Mouse (Mus musculus) hindbrain, embryonic 12.5 days (tissue): Measurements from ENCODE around the gene Fam169b. TPM values are rescaled to one million over a fixed set of nuclear protein-coding genes. Genes with fewer than 3 reads are reported as not detected.

ENCODE experiments used
- ATAC-seq: fragments of 200-750 bp; cut with Nextera tagmentation; 2 replicates; pipeline ENCODE4 v1.8.0; 2017; ENCODE audit warnings: moderate TSS enrichment; ENCODE audit not compliant: low FRiP score
- H3K27ac ChIP-seq: fragments of 300-500 bp; sonication (generic); 2 replicates; pipeline ENCODE4 v1.5.1; 2016; ENCODE audit warnings: mild to moderate bottlenecking
- H3K27me3 ChIP-seq: fragments of 300-500 bp; sonication (generic); 2 replicates; pipeline ENCODE4 v1.6.1; 2016; ENCODE audit warnings: mild to moderate bottlenecking
- H3K36me3 ChIP-seq: fragments of 300-500 bp; sonication (generic); 2 replicates; pipeline ENCODE4 v1.6.1; 2016; ENCODE audit warnings: mild to moderate bottlenecking
- H3K4me1 ChIP-seq: fragments of 300-500 bp; sonication (generic); 2 replicates; pipeline ENCODE4 v1.6.1; 2016
- H3K4me2 ChIP-seq: fragments of 300-500 bp; sonication (generic); replicated peaks from 2 replicates; pipeline ENCODE4 v1.6.1; 2016; ENCODE audit warnings: mild to moderate bottlenecking
- H3K4me3 ChIP-seq: fragments of 300-500 bp; sonication (generic); 2 replicates; pipeline ENCODE4 v1.5.1; 2016; ENCODE audit warnings: mild to moderate bottlenecking
- H3K9ac ChIP-seq: fragments of 300-500 bp; sonication (generic); 2 replicates; pipeline ENCODE4 v1.6.1; 2016; ENCODE audit warnings: mild to moderate bottlenecking, moderate library complexity
- H3K9me3 ChIP-seq: fragments of 300-500 bp; sonication (generic); replicated peaks from 2 replicates; pipeline ENCODE4 v1.6.1; 2016; ENCODE audit warnings: mild to moderate bottlenecking
- WGBS: fragments of 180-500 bp; shearing (Covaris S2); methylation state at CpG from one replicate; pipeline ENCODE4 v1.1.7; 2016; 5-methylcytosine and 5-hydroxymethylcytosine counted together
- polyA plus RNA-seq: library from polyadenylated mRNA; unstranded; fragments of >200 nt; fragmentation: Nextera tagmentation; extraction: Ambion mirVana; gene quantifications from 2 replicates; pipeline ENCODE4 v1.2.1, GENCODE M21; 2016

Gene Fam169b
- polyA plus RNA-seq, 1 experiment from 2014 or later, result 0.34 TPM

DNA sequence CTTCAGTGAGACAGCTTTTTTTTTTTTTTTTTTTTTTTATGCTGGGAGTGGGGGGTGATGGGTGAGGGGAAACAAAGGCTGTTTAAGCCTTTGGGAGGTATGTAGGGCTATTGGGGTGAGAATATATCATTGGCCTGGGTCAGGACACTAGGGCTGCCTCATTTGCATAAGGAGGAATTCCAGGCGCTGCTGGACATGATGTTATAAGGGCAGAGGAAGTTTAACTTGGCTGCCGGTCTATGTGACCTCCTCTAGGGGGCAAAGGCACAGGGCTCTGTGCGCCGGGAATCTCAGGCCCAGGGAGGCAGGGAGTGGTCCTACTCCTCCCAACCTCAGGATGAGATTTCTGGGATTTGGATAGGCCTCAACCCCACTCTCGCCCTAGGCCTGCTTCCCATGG lies 70.9 kb downstream of the Fam169b start:
- H3K4me3 ChIP-seq, result no peak overlapping the region
- 49% methylated on average over 5 of the region's 5 CpGs for WGBS
- ATAC-seq, result no peak
- no peaks in the 10 kb centered on the region for H3K9me3 ChIP-seq
- H3K27me3 ChIP-seq, result no peaks in the 10 kb centered on the region
- no peaks in the 10 kb centered on the region for H3K4me1 ChIP-seq
- no peak overlapping the region for H3K4me2 ChIP-seq
- no peak overlapping the region for H3K27ac ChIP-seq
- H3K36me3 ChIP-seq, result no peaks in the 10 kb centered on the region
- no peak overlapping the region for H3K9ac ChIP-seq

DNA sequence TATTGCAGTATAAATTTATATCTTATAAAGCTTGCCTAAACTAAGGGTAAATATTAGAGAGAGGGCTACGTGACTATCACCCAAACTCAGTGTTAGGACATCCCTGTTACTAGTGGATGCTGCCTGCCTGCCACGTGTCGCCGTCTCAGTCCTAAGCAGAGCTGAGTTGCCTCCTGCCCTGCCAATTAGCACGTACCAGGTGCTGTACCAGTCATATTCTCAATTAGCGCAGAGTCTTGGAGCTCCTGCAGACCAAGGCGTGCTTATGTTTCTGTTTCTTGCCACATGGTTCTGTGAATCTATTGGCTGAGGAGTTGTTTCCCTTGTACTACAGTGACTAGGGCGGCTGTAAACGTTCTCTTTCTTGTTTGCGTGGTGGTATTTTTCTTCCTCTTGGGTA lies 72.3 kb downstream of the Fam169b start:
- WGBS, result 88% methylated on average over 10 of the region's 10 CpGs
- Histone ChIP-seq H3K4me2 (no peak overlapping the region), H3K9me3 (no peaks in the 10 kb centered on the region), H3K9ac (no peak overlapping the region), H3K27me3 (no peaks in the 10 kb centered on the region), H3K4me1 (no peaks in the 10 kb centered on the region), H3K36me3 (no peaks in the 10 kb centered on the region), H3K4me3 (no peak overlapping the region), H3K27ac (no peak overlapping the region)
- ATAC-seq, result no peak

DNA sequence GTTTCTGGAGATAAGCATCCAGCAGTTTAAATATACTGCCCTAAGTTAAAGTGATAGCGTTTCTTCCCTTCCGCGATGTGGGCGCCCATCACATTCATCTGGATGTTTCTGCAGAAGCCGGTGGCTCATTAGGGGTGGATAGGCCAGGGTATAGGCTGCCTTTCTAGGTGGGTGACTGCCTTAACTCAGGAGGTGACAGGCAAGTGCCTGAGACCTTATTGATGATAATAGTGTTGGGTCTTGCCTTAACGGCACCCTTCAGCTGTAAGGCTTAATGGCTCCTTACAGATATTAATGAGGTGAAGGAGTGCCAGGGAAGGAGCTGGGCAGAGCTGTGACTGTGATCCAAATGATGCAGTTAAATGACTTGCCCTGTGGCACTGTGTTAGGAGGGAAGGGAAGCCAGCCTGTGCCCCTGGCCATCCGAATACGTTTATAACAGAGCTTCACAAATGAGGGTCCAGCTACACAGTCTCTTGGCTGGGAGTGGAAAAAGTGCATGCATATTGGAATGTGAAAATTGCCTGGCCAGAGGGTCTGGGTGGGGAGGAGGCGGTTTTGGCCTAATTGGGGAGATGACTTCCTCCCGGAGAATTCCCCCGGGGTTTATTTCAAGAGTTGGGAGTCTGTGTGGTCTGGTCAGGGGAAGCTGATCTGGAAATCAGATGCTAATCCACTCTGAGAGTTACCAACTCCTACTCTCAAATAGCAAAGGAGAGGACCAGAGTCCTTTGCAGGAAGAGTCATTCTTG lies 81.9 kb downstream of the Fam169b start:
- no peaks in the 10 kb centered on the region for H3K9me3 ChIP-seq
- H3K4me1 ChIP-seq, result peaks cover 2% of the 10 kb centered on the region; the same call in 1 of the 2 replicates
- ATAC-seq, result no peak
- H3K27me3 ChIP-seq, result 0 out of 2 replicates have a peak, but pooled peaks cover 4% of the 10 kb centered on the region
- H3K36me3 ChIP-seq, result no peaks in the 10 kb centered on the region
- no peak overlapping the region for H3K27ac ChIP-seq
- no peak overlapping the region for H3K4me2 ChIP-seq
- no peak overlapping the region for H3K4me3 ChIP-seq
- 74% methylated on average over 11 of the region's 11 CpGs for WGBS
- no peak overlapping the region for H3K9ac ChIP-seq

DNA sequence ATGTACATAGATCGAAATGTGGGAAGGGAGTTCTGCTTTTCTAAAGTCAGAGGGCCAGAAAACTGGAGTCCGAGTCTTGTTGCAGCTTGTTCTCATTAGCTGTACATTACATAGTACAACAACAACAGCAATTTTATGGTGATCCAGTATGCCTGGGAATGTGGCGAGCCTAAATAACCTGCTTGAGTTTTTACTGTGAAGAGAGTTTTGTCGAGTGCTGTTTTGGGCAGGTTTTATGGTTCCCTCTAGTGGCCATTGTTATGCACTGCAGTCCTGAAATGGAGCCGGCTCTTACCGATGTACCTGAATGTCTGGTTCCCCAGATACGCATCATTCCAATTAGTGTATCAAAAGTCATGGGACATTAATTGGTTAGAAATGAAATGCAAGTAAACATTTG lies 83.8 kb downstream of the Fam169b start:
- H3K27ac ChIP-seq, result no peak overlapping the region
- H3K36me3 ChIP-seq, result no peaks in the 10 kb centered on the region
- no peaks in the 10 kb centered on the region for H3K9me3 ChIP-seq
- H3K27me3 ChIP-seq, result 0 out of 2 replicates have a peak, but pooled peaks cover 4% of the 10 kb centered on the region
- no peak overlapping the region for H3K4me3 ChIP-seq
- ATAC-seq, result no peak
- H3K4me2 ChIP-seq, result no peak overlapping the region
- 22% methylated on average over 7 of the region's 7 CpGs for WGBS
- no peak overlapping the region for H3K9ac ChIP-seq
- H3K4me1 ChIP-seq, result peaks cover 2% of the 10 kb centered on the region; the same call in 1 of the 2 replicates

DNA sequence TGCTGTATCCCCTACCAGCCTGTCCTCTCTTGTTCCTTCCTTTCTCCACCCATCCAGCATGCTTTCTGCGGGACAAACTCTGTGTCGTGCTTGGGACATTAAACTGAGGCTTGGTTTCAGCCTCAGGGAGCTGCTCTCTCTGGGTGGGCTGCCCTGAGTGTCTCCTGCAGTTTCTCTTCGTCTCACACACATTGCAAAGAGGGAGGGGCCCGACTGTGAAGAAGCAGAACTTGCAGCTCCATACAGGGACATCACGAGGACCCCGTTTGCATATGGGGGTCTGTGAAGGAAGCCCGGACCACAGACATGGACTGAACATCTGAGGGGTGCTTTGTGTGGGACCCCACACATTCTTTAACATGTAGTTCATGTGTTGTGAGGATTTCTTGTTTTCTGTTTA lies 89.0 kb downstream of the Fam169b start:
- Histone ChIP-seq H3K27me3 (0 out of 2 replicates have a peak, but pooled peaks cover 4% of the 10 kb centered on the region), H3K4me3 (no peak overlapping the region), H3K4me1 (no peaks in the 10 kb centered on the region), H3K36me3 (no peaks in the 10 kb centered on the region), H3K9me3 (no peaks in the 10 kb centered on the region), H3K4me2 (no peak overlapping the region), H3K9ac (no peak overlapping the region), H3K27ac (no peak overlapping the region)
- no peak for ATAC-seq
- 66% methylated on average over 7 of the region's 7 CpGs for WGBS

DNA sequence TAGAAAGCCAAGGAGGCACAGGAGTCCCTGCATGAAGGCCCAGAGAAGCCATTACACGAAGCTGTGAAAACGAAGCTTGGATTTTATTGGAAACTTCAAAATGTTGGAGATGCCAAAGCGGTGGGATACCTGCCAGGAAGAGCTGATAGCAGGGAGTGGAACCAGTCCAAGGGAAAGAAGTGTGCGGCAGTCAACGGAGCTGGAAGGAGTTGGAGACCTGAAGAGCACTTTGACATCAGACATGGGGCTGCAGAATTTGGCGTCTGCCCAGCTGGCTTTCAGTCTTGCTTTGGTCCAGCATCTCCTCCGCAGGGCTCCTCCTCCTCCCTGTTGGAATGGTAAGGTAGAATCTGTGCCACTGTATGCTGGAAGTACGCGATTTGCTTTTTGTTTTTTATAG lies 92.1 kb downstream of the Fam169b start:
- Histone ChIP-seq H3K9me3 (no peaks in the 10 kb centered on the region), H3K27ac (no peak overlapping the region), H3K27me3 (peaks cover 11% of the 10 kb centered on the region), H3K4me3 (no peak overlapping the region), H3K4me1 (0 out of 2 replicates have a peak, but pooled peaks cover 2% of the 10 kb centered on the region), H3K9ac (no peak overlapping the region), H3K36me3 (no peaks in the 10 kb centered on the region), H3K4me2 (no peak overlapping the region)
- WGBS, result 88% methylated on average over 9 of the region's 9 CpGs
- no peak for ATAC-seq

DNA sequence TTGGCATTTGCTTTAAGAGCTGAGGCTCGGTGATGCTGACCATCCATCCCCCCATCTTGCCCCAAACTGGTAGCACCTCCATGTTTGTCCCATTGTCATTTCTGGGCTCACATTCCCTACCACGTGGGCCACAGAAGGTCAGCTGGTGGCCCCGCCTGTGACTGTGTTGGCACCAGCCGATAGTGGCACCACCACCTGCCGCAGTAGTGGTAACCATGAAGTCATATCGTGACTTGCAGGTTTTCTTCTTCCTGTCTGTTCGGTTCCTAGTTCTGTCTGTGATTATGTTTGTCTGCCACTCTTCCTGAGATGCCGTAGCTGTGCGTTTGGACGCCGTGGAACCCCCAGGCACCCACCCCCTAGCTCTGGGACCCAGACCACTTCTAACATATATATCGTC lies 95.3 kb downstream of the Fam169b start:
- Histone ChIP-seq H3K27me3 (peaks cover 39% of the 10 kb centered on the region), H3K27ac (no peak overlapping the region), H3K4me1 (0 out of 2 replicates have a peak, but pooled peaks cover 2% of the 10 kb centered on the region), H3K4me2 (no peak overlapping the region), H3K9ac (no peak overlapping the region), H3K9me3 (no peaks in the 10 kb centered on the region), H3K4me3 (no peak overlapping the region), H3K36me3 (no peaks in the 10 kb centered on the region)
- WGBS, result 87% methylated on average over 12 of the region's 12 CpGs
- no peak for ATAC-seq

DNA sequence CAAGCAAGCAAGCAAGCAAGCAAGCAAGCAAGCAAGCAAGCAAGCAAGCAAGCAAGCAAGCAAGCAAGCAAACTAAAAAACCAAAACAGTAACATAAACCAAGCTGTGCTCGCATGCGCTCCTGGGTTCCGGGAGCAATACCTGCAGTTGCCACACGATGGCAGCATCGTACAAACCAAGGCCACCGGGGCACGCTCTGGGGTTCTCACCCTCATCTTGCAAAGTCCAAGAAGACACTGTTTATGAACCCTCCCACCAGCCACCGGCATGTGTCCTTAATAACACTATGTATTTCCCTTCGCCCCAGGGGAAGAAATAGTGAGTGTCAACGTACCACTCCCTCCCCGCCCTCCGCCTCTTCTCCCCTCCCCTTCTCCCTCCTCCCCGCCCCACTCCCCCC lies 96.1 kb downstream of the Fam169b start:
- H3K27me3 ChIP-seq, result peaks cover 42% of the 10 kb centered on the region
- peak; percentile 61; the same call in 1 of the 2 replicates for ATAC-seq
- 0 out of 2 replicates have a peak, but pooled peaks cover 2% of the 10 kb centered on the region for H3K4me1 ChIP-seq
- no peak overlapping the region for H3K27ac ChIP-seq
- peak overlapping the region; percentile 50 for H3K4me2 ChIP-seq
- no peaks in the 10 kb centered on the region for H3K9me3 ChIP-seq
- 3% methylated on average over 13 of the region's 13 CpGs for WGBS
- H3K4me3 ChIP-seq, result peak overlapping the region; percentile 31
- H3K36me3 ChIP-seq, result no peaks in the 10 kb centered on the region
- H3K9ac ChIP-seq, result no peak overlapping the region

DNA sequence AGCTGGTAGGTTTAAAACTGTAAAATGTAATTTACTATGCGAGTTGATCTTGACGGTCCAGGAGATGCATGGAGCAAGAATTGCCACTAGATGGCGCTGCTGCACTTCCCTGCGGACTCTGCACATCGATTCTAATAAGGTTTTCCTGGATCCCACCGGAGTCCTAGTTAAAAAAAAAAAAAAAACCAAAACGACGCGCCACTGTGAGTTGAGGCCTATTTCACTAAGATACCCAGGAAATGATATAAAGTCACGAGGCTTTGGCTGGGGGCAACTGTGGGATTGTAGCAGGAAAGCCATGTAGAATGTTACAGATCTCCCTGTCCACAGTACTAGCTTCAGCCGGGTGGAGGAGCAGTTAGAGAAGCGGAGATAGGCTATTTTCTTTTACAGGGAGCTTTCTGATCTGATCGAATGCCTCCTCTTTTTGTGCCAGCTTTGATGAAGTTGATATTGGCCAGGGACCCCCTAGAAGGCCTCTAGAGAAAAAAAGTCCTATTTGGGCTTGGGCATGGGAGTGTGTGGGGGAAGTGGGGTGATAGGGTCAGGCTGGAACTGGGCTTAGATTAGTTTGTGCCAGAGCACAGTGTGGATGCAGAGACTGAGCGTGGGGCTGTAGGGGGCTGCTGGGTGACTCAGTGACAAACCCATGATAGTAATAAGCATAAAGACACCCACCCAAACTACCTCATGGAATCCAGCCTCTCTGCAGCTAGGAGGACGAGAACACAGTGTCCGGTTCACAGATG lies 100.6 kb downstream of the Fam169b start:
- ATAC-seq, result peak; percentile 63

DNA sequence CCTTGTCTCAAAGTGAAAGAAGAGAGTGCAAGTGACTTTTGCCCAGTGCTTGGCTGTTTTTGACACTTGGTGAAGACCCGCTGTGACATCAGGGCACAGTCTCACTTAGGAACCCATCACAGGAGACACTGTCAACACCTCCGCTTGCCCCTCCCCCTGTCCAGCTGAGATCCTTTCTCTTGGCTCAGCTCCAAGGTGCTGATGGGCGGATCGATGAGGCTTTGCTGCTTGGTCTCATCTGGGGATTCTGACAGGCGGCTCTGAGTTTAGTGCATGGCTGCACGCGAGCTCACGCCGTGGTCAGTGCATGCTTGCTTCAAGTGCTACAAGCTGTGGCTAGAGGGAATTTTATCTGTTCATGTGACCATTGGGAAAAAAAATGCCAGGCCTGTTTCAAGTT lies 108.5 kb downstream of the Fam169b start:
- WGBS, result 18% methylated on average over 9 of the region's 9 CpGs
- ATAC-seq, result peak; percentile 61; the same call in 1 of the 2 replicates
- no peak overlapping the region for H3K27ac ChIP-seq
- no peaks in the 10 kb centered on the region for H3K36me3 ChIP-seq
- H3K27me3 ChIP-seq, result no peaks in the 10 kb centered on the region
- H3K9ac ChIP-seq, result no peak overlapping the region
- no peak overlapping the region for H3K4me3 ChIP-seq
- no peak overlapping the region for H3K4me2 ChIP-seq
- peaks cover 8% of the 10 kb centered on the region for H3K4me1 ChIP-seq
- no peaks in the 10 kb centered on the region for H3K9me3 ChIP-seq

More for the DNA sequence above, 100.6 kb downstream of the Fam169b start:
- Histone ChIP-seq H3K27me3 (peaks cover 34% of the 10 kb centered on the region), H3K36me3 (no peaks in the 10 kb centered on the region), H3K27ac (no peak overlapping the region), H3K4me1 (0 out of 2 replicates have a peak, but pooled peaks cover 2% of the 10 kb centered on the region), H3K9me3 (no peaks in the 10 kb centered on the region), H3K4me2 (peak overlapping the region; percentile 49), H3K4me3 (no peak overlapping the region), H3K9ac (no peak overlapping the region)
- WGBS, result 19% methylated on average over 16 of the region's 16 CpGs

DNA sequence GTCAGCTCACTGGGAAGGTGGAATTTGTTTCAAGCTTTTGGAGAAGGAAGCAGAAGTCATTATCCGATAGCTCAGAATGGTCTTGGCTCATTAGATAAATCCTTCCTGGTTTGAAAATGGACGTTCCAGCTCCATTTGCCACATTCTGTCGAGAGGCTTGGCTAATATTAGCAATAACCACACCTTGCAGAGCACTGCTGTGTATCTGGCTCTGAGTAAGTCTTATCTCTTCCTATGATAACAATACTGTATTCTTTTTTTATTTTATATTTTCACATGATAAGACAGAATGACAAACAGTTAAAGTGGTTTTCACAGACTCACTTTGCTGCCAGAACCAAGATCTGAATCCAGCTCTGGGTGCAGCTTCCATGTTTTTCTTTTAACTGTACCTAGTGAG lies 113.1 kb downstream of the Fam169b start:
- no peak overlapping the region for H3K4me2 ChIP-seq
- H3K9me3 ChIP-seq, result no peaks in the 10 kb centered on the region
- no peak overlapping the region for H3K9ac ChIP-seq
- peaks cover 8% of the 10 kb centered on the region for H3K4me1 ChIP-seq
- H3K4me3 ChIP-seq, result no peak overlapping the region
- 89% methylated on average over 3 of the region's 3 CpGs for whole genome bisulfite sequencing
- no peaks in the 10 kb centered on the region for H3K27me3 ChIP-seq
- no peak for ATAC-seq
- H3K36me3 ChIP-seq, result no peaks in the 10 kb centered on the region
- H3K27ac ChIP-seq, result no peak overlapping the region

DNA sequence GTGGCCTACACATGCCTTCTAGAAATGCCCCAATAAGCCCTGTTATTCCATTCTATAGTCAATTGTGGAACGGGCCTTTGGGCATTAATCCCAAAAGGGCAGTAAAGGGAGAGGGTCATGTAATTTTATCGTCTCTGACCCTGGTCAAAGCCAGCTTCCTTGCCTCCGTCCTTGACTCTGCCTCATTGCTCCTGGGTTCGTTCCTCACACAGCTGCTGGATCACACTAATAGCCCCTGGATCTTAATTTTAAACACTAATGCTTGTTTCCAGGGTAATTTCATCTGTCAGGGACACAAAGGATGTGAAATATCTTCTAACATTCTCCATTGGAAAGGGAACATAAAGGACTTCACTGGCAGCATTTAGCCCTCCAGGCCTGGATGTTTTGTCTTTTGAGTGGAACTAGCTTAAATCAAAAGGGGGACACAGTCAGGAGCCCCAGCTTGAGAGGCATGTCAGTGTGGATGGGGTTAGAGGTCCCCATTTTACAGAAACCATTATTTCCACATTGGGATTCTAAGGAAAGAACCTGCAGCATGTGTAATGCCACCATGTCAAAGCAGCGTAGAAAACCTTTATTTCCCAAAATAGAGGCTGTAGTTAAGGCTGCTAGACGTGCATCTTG lies 122.2 kb downstream of the Fam169b start:
- 56% methylated on average over 6 of the region's 6 CpGs for WGBS

More for the DNA sequence above, 122.2 kb downstream of the Fam169b start:
- Histone ChIP-seq H3K9me3 (no peaks in the 10 kb centered on the region; the same call in 1 of the 2 replicates), H3K4me2 (no peak overlapping the region), H3K9ac (no peak overlapping the region), H3K36me3 (no peaks in the 10 kb centered on the region), H3K27ac (no peak overlapping the region), H3K4me3 (no peak overlapping the region), H3K4me1 (no peaks in the 10 kb centered on the region), H3K27me3 (peaks cover 3% of the 10 kb centered on the region; the same call in 1 of the 2 replicates)
- no peak for ATAC-seq
